Mouse (Mus musculus) thymus, postnatal 10 days (tissue): ENCODE measurements around the gene Gm11555.
"Not testable (repeated sequence)": the region's sequence is repeated elsewhere in the genome, so short reads cannot be mapped to it uniquely, and the experiment has no call there.

ENCODE experiments used
- DNase-seq, 2 experiments: peaks; one replicate each; pipeline ENCODE4 v3.0.0; 2021; ENCODE audit warnings: low spot score in 2 of 2

Gene Gm11555

GRCm38 (mm10) chr11:99650136-99650535, at the start of gene Gm11555:
Gene Gm11555 (minus strand): TSS chr11:99650236.
- no peak for DNase-seq

GRCm38 (mm10) chr11:99690463-99690862, 40.4 kb upstream of the Gm11555 start, which contains the start of gene Gm14190:
Gene Gm14190 (minus strand): TSS chr11:99690740.
- DNase-seq: no peak

GRCm38 (mm10) chr11:99685235-99685634, 35.2 kb upstream of the Gm11555 start:
- DNase-seq: not testable (repeated sequence)

GRCm38 (mm10) chr11:99683481-99683880, 33.4 kb upstream of the Gm11555 start:
- no peak for DNase-seq

- DNase-seq: no peak
Observed at GRCm38 (mm10) chr11:99665860-99666259, 15.8 kb upstream of the Gm11555 start, which contains the start of gene Krtap4-6. Gene Krtap4-6 (minus strand): TSS chr11:99665960.

GRCm38 (mm10) chr11:99662802-99663201, 12.8 kb upstream of the Gm11555 start:
- no peak for DNase-seq

GRCm38 (mm10) chr11:99659256-99659655, 9.2 kb upstream of the Gm11555 start:
- DNase-seq: no peak

GRCm38 (mm10) chr11:99658467-99659010, 8.5 kb upstream of the Gm11555 start, which contains the start of gene Gm11563:
Gene Gm11563 (minus strand): TSS chr11:99658960.
- not testable (repeated sequence) for DNase-seq

DNA sequence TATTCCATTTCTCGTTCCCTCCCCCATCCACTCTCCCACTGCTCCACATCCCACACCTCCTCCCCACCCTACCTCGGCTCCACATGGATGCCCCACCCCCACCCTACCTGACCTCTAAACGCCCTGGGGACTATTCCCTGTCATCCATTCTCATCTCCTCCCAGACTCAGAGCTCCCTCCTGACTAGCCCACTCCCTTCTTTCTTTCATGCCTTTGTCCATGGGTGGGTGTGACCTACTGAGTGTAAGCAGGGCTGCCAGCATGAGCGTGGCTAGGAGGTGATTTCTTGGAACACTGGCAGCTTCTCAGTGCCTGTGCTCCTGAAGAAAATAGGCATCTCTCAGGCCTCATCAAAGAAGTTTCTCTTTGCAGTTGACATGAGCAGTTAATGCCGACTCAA, 7.0 kb upstream of the Gm11555 start:
- DNase-seq: no peak

- no peak for DNase-seq
Observed at GRCm38 (mm10) chr11:99646444-99646843, 3.6 kb downstream of the Gm11555 start.

GRCm38 (mm10) chr11:99644351-99644750, 5.7 kb downstream of the Gm11555 start:
- no peak for DNase-seq

DNA sequence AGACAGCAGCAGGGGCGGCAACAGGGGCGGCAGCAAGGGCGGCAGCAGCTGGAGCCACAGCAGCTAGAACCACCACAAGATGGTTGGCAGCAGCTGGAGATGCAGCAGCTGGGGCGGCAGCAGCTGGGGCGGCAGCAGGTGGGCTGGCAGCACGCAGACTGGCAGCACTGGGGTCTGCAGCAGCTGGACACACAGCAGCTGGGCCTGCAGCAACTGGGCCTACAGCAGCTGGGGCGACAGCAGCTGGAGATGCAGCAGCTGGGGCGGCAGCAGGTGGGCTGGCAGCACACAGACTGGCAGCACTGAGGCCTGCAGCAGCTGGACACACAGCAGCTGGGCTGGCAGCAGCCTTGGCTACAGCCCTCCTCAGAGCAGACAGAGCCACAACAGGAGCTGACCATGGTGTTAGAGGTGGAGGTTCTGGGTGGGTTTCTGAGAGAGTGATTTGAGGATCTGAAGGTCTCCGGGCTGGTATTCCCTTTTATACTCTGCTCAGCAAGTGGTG, 6.3 kb downstream of the Gm11555 start, which contains the start of gene Krtap4-7:
Gene Krtap4-7 (minus strand): TSS at position 455 of the 505 bp plus-strand sequence.
- DNase-seq: not testable (repeated sequence)

DNA sequence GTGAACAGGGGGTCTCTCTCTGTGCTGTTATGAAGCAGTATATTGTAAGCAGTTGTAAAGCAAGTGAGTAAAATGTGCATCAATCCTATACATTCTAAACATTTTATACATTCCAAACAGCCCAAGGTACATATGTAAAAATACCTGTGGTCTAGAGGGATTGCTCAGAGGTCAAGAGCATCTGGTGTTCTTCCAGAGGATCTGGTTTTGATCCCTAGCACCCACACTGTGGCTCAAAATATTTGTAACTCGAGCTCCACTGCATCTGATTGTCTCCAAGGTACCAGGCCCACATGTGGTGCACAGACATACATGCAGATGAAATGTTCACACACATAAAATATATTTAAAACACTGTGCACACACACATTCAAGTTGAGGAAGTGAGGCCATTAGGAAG, 9.1 kb downstream of the Gm11555 start:
- DNase-seq: no peak

- DNase-seq: no peak
Observed at GRCm38 (mm10) chr11:99637086-99637485, 12.9 kb downstream of the Gm11555 start.

GRCm38 (mm10) chr11:99634653-99635134, 15.3 kb downstream of the Gm11555 start, which contains the start of gene Krtap4-2:
Gene Krtap4-2 (minus strand): TSS chr11:99635084.
- no peak for DNase-seq

GRCm38 (mm10) chr11:99633293-99633692, 16.7 kb downstream of the Gm11555 start:
- no peak for DNase-seq

DNA sequence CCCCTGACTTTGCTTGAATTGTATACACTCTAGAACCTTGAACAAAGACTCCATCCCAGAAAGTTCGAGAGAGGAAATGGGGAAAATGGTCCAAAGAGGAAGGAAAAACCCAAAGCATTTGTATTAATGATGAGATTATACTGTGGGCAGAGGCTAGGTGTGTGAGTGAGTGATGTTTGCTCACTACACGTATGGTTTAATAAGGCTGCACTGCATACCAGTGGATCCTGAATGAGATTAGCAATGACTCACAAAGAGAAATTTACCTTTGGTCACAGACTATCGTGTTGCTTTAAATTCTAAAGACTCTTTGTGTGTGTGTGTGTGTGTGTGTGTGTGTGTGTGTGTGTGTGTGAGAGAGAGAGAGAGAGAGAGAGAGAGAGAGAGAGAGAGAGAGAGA, 19.1 kb downstream of the Gm11555 start:
- DNase-seq: no peak

DNA sequence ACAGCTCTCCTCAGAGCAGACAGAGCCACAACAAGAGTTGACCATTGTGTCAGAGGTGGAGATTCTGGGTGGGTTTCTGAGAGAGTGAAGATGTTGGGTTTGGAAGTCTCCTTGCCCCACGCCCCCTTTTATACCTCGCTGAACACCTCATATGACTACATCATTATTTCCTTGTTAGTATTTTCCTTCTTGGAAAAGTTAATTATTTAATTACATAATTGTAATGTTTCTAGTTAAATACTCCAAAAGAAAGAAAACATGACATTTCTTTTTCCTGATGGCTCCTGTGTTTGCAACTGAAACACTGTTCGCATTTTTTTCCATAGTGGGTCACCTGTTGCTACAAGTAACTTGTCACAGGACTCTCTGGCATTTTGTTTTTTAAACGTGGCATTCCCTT, 21.9 kb downstream of the Gm11555 start, which contains the start of gene Krtap4-1:
Gene Krtap4-1 (minus strand): TSS at position 101 of the 400 bp plus-strand sequence.
- no peak for DNase-seq

GRCm38 (mm10) chr11:99620335-99620734, 29.7 kb downstream of the Gm11555 start, which contains the start of gene Gm11562:
Gene Gm11562 (minus strand): TSS chr11:99620435.
- no peak for DNase-seq

GRCm38 (mm10) chr11:99614796-99615363, 35.2 kb downstream of the Gm11555 start, which contains the start of gene Krtap2-4:
Gene Krtap2-4 (minus strand): TSS chr11:99614846.
- no peak for DNase-seq

- not testable (repeated sequence) for DNase-seq
Observed at GRCm38 (mm10) chr11:99610089-99610488, 39.9 kb downstream of the Gm11555 start, which contains the start of gene Gm11937. Gene Gm11937 (minus strand): TSS chr11:99610189.

DNA sequence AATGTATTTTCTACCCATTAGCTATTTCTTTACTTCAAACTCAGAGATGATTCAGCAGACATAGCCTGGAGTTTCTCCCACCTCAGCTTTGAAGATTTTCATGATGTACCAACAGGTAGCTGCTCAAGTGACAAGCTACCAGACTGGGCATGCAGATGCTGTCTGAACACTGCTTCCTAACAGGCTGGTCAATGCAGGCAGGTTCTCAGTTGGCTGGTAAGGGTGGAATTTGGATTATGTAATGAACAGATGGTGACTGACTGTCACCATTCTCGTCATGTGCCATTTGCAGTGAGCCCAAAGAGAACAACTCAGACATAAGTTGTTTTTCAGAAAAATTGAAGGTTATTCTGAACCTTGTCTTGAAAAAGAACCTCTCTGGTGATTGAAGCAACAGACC, 40.9 kb downstream of the Gm11555 start:
- no peak for DNase-seq

GRCm38 (mm10) chr11:99603208-99603607, 46.8 kb downstream of the Gm11555 start, which contains the start of gene Gm11938:
Gene Gm11938 (minus strand): TSS chr11:99603308.
- DNase-seq: not testable (repeated sequence)
